8 mouse cellular contexts compared by ENCODE assay signal in genomic region chr14:76110396-76111221, GRCm38 (mm10). TPM values are rescaled to one million over a fixed set of nuclear protein-coding genes. Genes with fewer than 3 reads are reported as not detected.
DNase-seq lines count a peak whose midpoint lies in the region; ATAC-seq lines count a peak whose summit lies in the region.

TSS of gene Gpalpp1 (minus strand) at chr14:76110760.
TSS of gene Nufip1 (plus strand) at chr14:76110891.

- peak; percentile 98 for ATAC-seq in CD4-positive, CD25-positive, alpha-beta regulatory T cell, adult 4 months
- ATAC-seq in heart, embryonic 14.5 days (ENCODE audit: insufficient number of reproducible peaks, insufficient read depth, low FRiP score, low read depth): peak; percentile 96
- peak; percentile 97 for ATAC-seq in liver, embryonic 13.5 days (ENCODE audit: low read depth)
- ATAC-seq in stomach, embryonic 16.5 days (ENCODE audit: insufficient read depth, low FRiP score): peak; percentile 98

- no peaks in the 10 kb centered on the region for H3K9me3 ChIP-seq in heart, embryonic 14.5 days (ENCODE audit: control insufficient read depth, low read length)
- H3K9me3 ChIP-seq in liver, embryonic 13.5 days (replicated peaks): no peaks in the 10 kb centered on the region
- no peaks in the 10 kb centered on the region for H3K9me3 ChIP-seq in stomach, embryonic 16.5 days (replicated peaks; ENCODE audit: control insufficient read depth, low read length)

- peak within 1 kb of the TSS; percentile 94 to 98 for H3K4me3 ChIP-seq in heart, embryonic 14.5 days (ENCODE audit: control insufficient read depth in 1 of 2, insufficient read depth in 1 of 2, low read depth in 1 of 2, low read length in 2 of 2)
- H3K4me3 ChIP-seq in liver, embryonic 13.5 days (replicated peaks): peak within 1 kb of the TSS; percentile 72
- peak within 1 kb of the TSS; percentile 96 for H3K4me3 ChIP-seq in stomach, embryonic 16.5 days (replicated peaks; ENCODE audit: low read length)

- H3K4me2 ChIP-seq in heart, embryonic 14.5 days (ENCODE audit: low read length): peak within 1 kb of the TSS; percentile 95
- peak within 1 kb of the TSS; percentile 86 for H3K4me2 ChIP-seq in liver, embryonic 13.5 days
- peak within 1 kb of the TSS; percentile 88 for H3K4me2 ChIP-seq in stomach, embryonic 16.5 days (ENCODE audit: low read depth, low read length)

- peak; percentile 82 for DNase-seq in c-Kit-negative CD71-positive TER-119-positive erythroid progenitor cells, embryonic 14.5 days (ENCODE audit: low read depth, low spot score)
- DNase-seq in fibroblast of lung, adult 2 months (ENCODE audit: low read depth): peak; percentile 91
- peak; percentile 94 for DNase-seq in kidney, postnatal 14 days
- DNase-seq in liver, embryonic 13.5 days: peak; percentile 84
- peak; percentile 93 for DNase-seq in neural tube, embryonic 10.5 days (ENCODE audit: extremely low spot score, low spot score)

- H3K27me3 ChIP-seq in heart, embryonic 14.5 days (ENCODE audit: control insufficient read depth, insufficient read depth, low read length): no peaks in the 10 kb centered on the region
- no peaks in the 10 kb centered on the region for H3K27me3 ChIP-seq in liver, embryonic 13.5 days
- H3K27me3 ChIP-seq in stomach, embryonic 16.5 days (ENCODE audit: control insufficient read depth, insufficient read depth, low read length): no peaks in the 10 kb centered on the region

- peak within 1 kb of the TSS; percentile 86 to 88 for H3K27ac ChIP-seq in heart, embryonic 14.5 days (replicated peaks in 1 of 2; ENCODE audit: control insufficient read depth in 1 of 2, insufficient read depth in 1 of 2, low read depth in 2 of 2, low read length in 2 of 2)
- peak within 1 kb of the TSS; percentile 71 for H3K27ac ChIP-seq in liver, embryonic 13.5 days
- peak within 1 kb of the TSS; percentile 88 for H3K27ac ChIP-seq in stomach, embryonic 16.5 days (ENCODE audit: low read length)

- peaks cover 28% of the 10 kb centered on the region for H3K36me3 ChIP-seq in heart, embryonic 14.5 days (ENCODE audit: control insufficient read depth, insufficient read depth, low read length)
- peaks cover 31% of the 10 kb centered on the region for H3K36me3 ChIP-seq in liver, embryonic 13.5 days
- H3K36me3 ChIP-seq in stomach, embryonic 16.5 days (ENCODE audit: control insufficient read depth, insufficient read depth, low read length): peaks cover 2% of the 10 kb centered on the region; the same call in 1 of the 2 replicates

- under 1% methylated on average over 69 of the region's 69 CpGs for WGBS in heart, embryonic 14.5 days
- WGBS in liver, embryonic 13.5 days (ENCODE audit: insufficient replicate concordance): under 1% methylated on average over 69 of the region's 69 CpGs
- under 1% methylated on average over 69 of the region's 69 CpGs for WGBS in stomach, embryonic 16.5 days

- peaks cover 4 to 16% of the 10 kb centered on the region in 2 experiments; a peak in 3 of 4 replicates for H3K4me1 ChIP-seq in heart, embryonic 14.5 days (ENCODE audit: control insufficient read depth in 2 of 2, insufficient read depth in 2 of 2, low read length in 2 of 2)
- peaks cover 31% of the 10 kb centered on the region for H3K4me1 ChIP-seq in liver, embryonic 13.5 days (replicated peaks)
- H3K4me1 ChIP-seq in stomach, embryonic 16.5 days (ENCODE audit: control insufficient read depth, insufficient read depth, low read length): peaks cover 6% of the 10 kb centered on the region; the same call in 1 of the 2 replicates

- peak within 1 kb of the TSS; percentile 89 for H3K9ac ChIP-seq in heart, embryonic 14.5 days (ENCODE audit: low read length)
- peak within 1 kb of the TSS; percentile 75 for H3K9ac ChIP-seq in liver, embryonic 13.5 days
- peak within 1 kb of the TSS; percentile 93 for H3K9ac ChIP-seq in stomach, embryonic 16.5 days (ENCODE audit: low read length)

RNA-seq across cellular contexts. Expression of gene Gpalpp1, which starts in this region (rescaled TPM):
- polyA plus RNA-seq in CD4-positive, CD25-positive, alpha-beta regulatory T cell, adult 4 months (2017; shearing (Covaris generic)): 10 to 100 TPM; 10.7 to 13.2 TPM
- polyA plus RNA-seq in heart, embryonic 14.5 days (2014; fragmentation: Nextera tagmentation; extraction: Ambion mirVana): 11.0 and 12.3 TPM in 2 replicates
- polyA plus RNA-seq in liver, embryonic 13.5 days (2015; fragmentation: Nextera tagmentation; extraction: Ambion mirVana): 5.6 and 7.7 TPM in 2 replicates
- 12.1 and 14.2 TPM in 2 replicates for polyA plus RNA-seq in stomach, embryonic 16.5 days (2015; fragmentation: Nextera tagmentation; extraction: Ambion mirVana)

RNA-seq across cellular contexts. Expression of gene Nufip1, which starts in this region (rescaled TPM):
- 1 to 10 TPM; 6.6 to 8.6 TPM for polyA plus RNA-seq in CD4-positive, CD25-positive, alpha-beta regulatory T cell, adult 4 months (2017; shearing (Covaris generic))
- polyA plus RNA-seq in heart, embryonic 14.5 days (2014; fragmentation: Nextera tagmentation; extraction: Ambion mirVana): 7.4 and 8.1 TPM in 2 replicates
- polyA plus RNA-seq in liver, embryonic 13.5 days (2015; fragmentation: Nextera tagmentation; extraction: Ambion mirVana): 8.8 and 10.1 TPM in 2 replicates
- polyA plus RNA-seq in stomach, embryonic 16.5 days (2015; fragmentation: Nextera tagmentation; extraction: Ambion mirVana): 11.8 and 12.9 TPM in 2 replicates

Comparison
In these comparisons a context has a peak if more than half of its experiments do, and no peak if none do; other contexts are left out.
1. Peak in every context shown above with its lines: DNase-seq, ATAC-seq, H3K4me3 ChIP-seq and H3K27ac ChIP-seq.